In the genomic region with DNA sequence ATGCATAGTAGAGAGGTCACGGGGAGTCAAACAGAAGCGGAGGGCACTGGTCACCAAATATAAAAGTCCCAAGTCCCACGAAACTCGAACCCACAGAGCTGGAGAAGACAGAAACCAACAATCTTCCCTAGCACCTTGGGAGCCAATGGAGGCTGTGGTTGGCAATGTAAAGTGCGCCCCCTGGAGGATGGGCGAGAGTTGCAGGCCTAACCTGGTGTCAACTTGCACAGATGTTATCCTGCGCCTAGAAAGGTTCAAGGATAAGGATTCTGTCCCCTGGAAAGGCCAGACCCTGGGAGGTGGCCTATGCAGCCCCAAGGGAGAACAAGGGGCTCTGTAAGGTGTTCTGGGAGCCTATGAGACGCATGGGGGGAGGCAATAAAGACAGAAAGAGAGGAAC, we compare ENCODE assay signal across 8 mouse cellular contexts. TPM values are rescaled to one million over a fixed set of nuclear protein-coding genes. Genes with fewer than 3 reads are reported as not detected.
A peak's percentile ranks its signal among the peaks of the same experiment; 100 is the strongest.
DNase-seq lines count a peak whose midpoint lies in the region; ATAC-seq and TF ChIP-seq lines count a peak whose summit lies in the region.

No protein-coding gene starts in this region.

- peaks cover 19% of the 10 kb centered on the region for H3K36me3 ChIP-seq in hindbrain, embryonic 10.5 days
- no peaks in the 10 kb centered on the region; the same call in 1 of the 2 replicates for H3K36me3 ChIP-seq in hindbrain, embryonic 16.5 days (ENCODE audit: control insufficient read depth, insufficient read depth, low read length)
- H3K36me3 ChIP-seq in limb, embryonic 15.5 days = peaks cover 7% of the 10 kb centered on the region; the same call in 1 of the 2 replicates
- no peaks in the 10 kb centered on the region for H3K36me3 ChIP-seq in neural tube, embryonic 11.5 days (ENCODE audit: control insufficient read depth, insufficient read depth, low read length)
- H3K36me3 ChIP-seq in thymus, adult 2 months (ENCODE audit: control insufficient read depth, insufficient read depth, low read length) = no peaks in the 10 kb centered on the region

- 69% methylated on average over 8 of the region's 8 CpGs for WGBS in hindbrain, embryonic 10.5 days
- 70% methylated on average over 8 of the region's 8 CpGs for WGBS in hindbrain, embryonic 16.5 days
- WGBS in limb, embryonic 15.5 days = 70% methylated on average over 8 of the region's 8 CpGs
- WGBS in neural tube, embryonic 11.5 days = 69% methylated on average over 8 of the region's 8 CpGs
- 28% methylated on average over 8 of the region's 8 CpGs for WGBS in thymus, adult 2 months

- no peak overlapping the region for H3K4me2 ChIP-seq in hindbrain, embryonic 16.5 days (ENCODE audit: low read length)
- H3K4me2 ChIP-seq in limb, embryonic 15.5 days = no peak overlapping the region
- no peak overlapping the region for H3K4me2 ChIP-seq in neural tube, embryonic 11.5 days (ENCODE audit: low read depth)

- intact Hi-C loops in gastrocnemius, postnatal 14 days (cut with DNase I; ENCODE audit: low total_unique reads) = no loop called here

- peaks cover 19% of the 10 kb centered on the region for H3K4me1 ChIP-seq in hindbrain, embryonic 10.5 days (replicated peaks)
- no peaks in the 10 kb centered on the region for H3K4me1 ChIP-seq in hindbrain, embryonic 16.5 days (ENCODE audit: control insufficient read depth, insufficient read depth, low read depth, low read length)
- H3K4me1 ChIP-seq in limb, embryonic 15.5 days = peaks cover 19% of the 10 kb centered on the region
- no peaks in the 10 kb centered on the region for H3K4me1 ChIP-seq in neural tube, embryonic 11.5 days (ENCODE audit: control insufficient read depth, insufficient read depth, low read length)
- peaks cover 32% of the 10 kb centered on the region for H3K4me1 ChIP-seq in thymus, adult 2 months (replicated peaks; ENCODE audit: control insufficient read depth, insufficient read depth, low read length)

- H3K27me3 ChIP-seq in hindbrain, embryonic 10.5 days (ENCODE audit: insufficient read depth, poor library complexity, severe bottlenecking) = no peaks in the 10 kb centered on the region
- H3K27me3 ChIP-seq in hindbrain, embryonic 16.5 days (replicated peaks; ENCODE audit: control insufficient read depth, insufficient read depth, low read length) = no peaks in the 10 kb centered on the region
- no peaks in the 10 kb centered on the region for H3K27me3 ChIP-seq in limb, embryonic 15.5 days
- no peaks in the 10 kb centered on the region for H3K27me3 ChIP-seq in neural tube, embryonic 11.5 days (ENCODE audit: control insufficient read depth, insufficient read depth, low read length)
- no peaks in the 10 kb centered on the region for H3K27me3 ChIP-seq in thymus, adult 2 months (ENCODE audit: control insufficient read depth, insufficient read depth, low read length)

- no peaks in the 10 kb centered on the region for H3K9me3 ChIP-seq in hindbrain, embryonic 10.5 days
- H3K9me3 ChIP-seq in hindbrain, embryonic 16.5 days (ENCODE audit: control insufficient read depth, low read length) = no peaks in the 10 kb centered on the region
- H3K9me3 ChIP-seq in limb, embryonic 15.5 days = no peaks in the 10 kb centered on the region
- H3K9me3 ChIP-seq in neural tube, embryonic 11.5 days (ENCODE audit: control insufficient read depth, low read length) = no peaks in the 10 kb centered on the region

- H3K27ac ChIP-seq in hindbrain, embryonic 10.5 days = peak overlapping the region; percentile 45; the same call in 1 of the 2 replicates
- no peak overlapping the region for H3K27ac ChIP-seq in hindbrain, embryonic 16.5 days (ENCODE audit: low read depth, low read length)
- H3K27ac ChIP-seq in limb, embryonic 15.5 days = peak overlapping the region; percentile 83
- no peak overlapping the region for H3K27ac ChIP-seq in neural tube, embryonic 11.5 days (ENCODE audit: low read depth, low read length)
- H3K27ac ChIP-seq in thymus, adult 2 months (ENCODE audit: control insufficient read depth, insufficient read depth, low read length) = peak overlapping the region; percentile 55; the same call in 1 of the 2 replicates

- no peak for TF ChIP-seq POLR2A in thymus, adult 2 months (IDR thresholded peaks at IDR 0.05; ENCODE audit: control insufficient read depth, extremely low read depth, insufficient read depth, low read length, poor library complexity)

- peak; percentile 42 for DNase-seq in hindbrain, embryonic 10.5 days (ENCODE audit: low spot score)
- DNase-seq in c-Kit-positive CD71-positive TER-119-positive erythroid progenitor cells, embryonic 14.5 days (ENCODE audit: low spot score) = peak; percentile 73
- DNase-seq in gastrocnemius, postnatal 14 days = peak; percentile 49
- DNase-seq in kidney, adult 9 months = peak; percentile 77
- DNase-seq in neural tube, embryonic 11.5 days (ENCODE audit: low spot score) = peak; percentile 35
- DNase-seq in thymus, adult 2 months = peak; percentile 84

- TF ChIP-seq CTCF in thymus, adult 2 months (IDR thresholded peaks at IDR 0.05; ENCODE audit: borderline replicate concordance, control insufficient read depth, extremely low read depth, insufficient read depth, low read length, poor library complexity) = peak; percentile 84; the same call in 1 of the 2 replicates

- ATAC-seq in hindbrain, embryonic 16.5 days = no peak
- ATAC-seq in limb, embryonic 15.5 days (ENCODE audit: insufficient number of reproducible peaks, low FRiP score, low TSS enrichment, low read depth) = no peak
- no peak for ATAC-seq in neural tube, embryonic 11.5 days (ENCODE audit: insufficient read depth, low FRiP score, low TSS enrichment)

- no peak overlapping the region for H3K4me3 ChIP-seq in hindbrain, embryonic 10.5 days
- H3K4me3 ChIP-seq in hindbrain, embryonic 16.5 days (ENCODE audit: low read length) = no peak overlapping the region
- H3K4me3 ChIP-seq in limb, embryonic 15.5 days = no peak overlapping the region
- no peak overlapping the region for H3K4me3 ChIP-seq in neural tube, embryonic 11.5 days (ENCODE audit: low read depth, low read length)
- H3K4me3 ChIP-seq in thymus, adult 2 months (ENCODE audit: control insufficient read depth, insufficient read depth, low read length) = no peak overlapping the region

- no peak overlapping the region for H3K9ac ChIP-seq in hindbrain, embryonic 16.5 days (ENCODE audit: low read depth, low read length)
- no peak overlapping the region for H3K9ac ChIP-seq in limb, embryonic 15.5 days
- no peak overlapping the region for H3K9ac ChIP-seq in neural tube, embryonic 11.5 days (ENCODE audit: low read length)

RNA-seq across cellular contexts. Expression of a gene that starts 24.0 kb away (rescaled TPM):
- 5.8 and 6.2 TPM in 2 replicates for polyA plus RNA-seq in hindbrain, embryonic 10.5 days (2016; fragmentation: Nextera tagmentation; extraction: Ambion mirVana)
- polyA plus RNA-seq in hindbrain, embryonic 16.5 days (2015; fragmentation: Nextera tagmentation; extraction: Ambion mirVana) = 16.7 and 20.8 TPM in 2 replicates
- total RNA-seq in gastrocnemius, postnatal 14 days (2021) = 1 to 10 TPM; 4.0 to 5.3 TPM
- 23.1 and 27.8 TPM in 2 replicates for polyA plus RNA-seq in limb, embryonic 15.5 days (2015; fragmentation: Nextera tagmentation; extraction: Ambion mirVana)
- polyA plus RNA-seq in neural tube, embryonic 11.5 days (2014; fragmentation: Nextera tagmentation; extraction: Ambion mirVana) = 8.1 and 8.7 TPM in 2 replicates
- 41.0 and 51.4 TPM in 2 replicates for polyA plus RNA-seq in thymus, adult 2 months (2012; rRNA removed)

RNA-seq across cellular contexts. Expression of a gene that starts 47.9 kb away (rescaled TPM):
- polyA plus RNA-seq in hindbrain, embryonic 10.5 days (2016; fragmentation: Nextera tagmentation; extraction: Ambion mirVana) = 25.1 and 29.3 TPM in 2 replicates
- 68.1 and 69.3 TPM in 2 replicates for polyA plus RNA-seq in hindbrain, embryonic 16.5 days (2015; fragmentation: Nextera tagmentation; extraction: Ambion mirVana)
- 1 to 10 TPM; 8.6 to 8.8 TPM for total RNA-seq in gastrocnemius, postnatal 14 days (2021)
- polyA plus RNA-seq in limb, embryonic 15.5 days (2015; fragmentation: Nextera tagmentation; extraction: Ambion mirVana) = 35.5 and 37.9 TPM in 2 replicates
- 26.3 and 27.0 TPM in 2 replicates for polyA plus RNA-seq in neural tube, embryonic 11.5 days (2014; fragmentation: Nextera tagmentation; extraction: Ambion mirVana)
- 31.1 and 40.9 TPM in 2 replicates for polyA plus RNA-seq in thymus, adult 2 months (2012; rRNA removed)

Comparison
In these comparisons a context has a peak if more than half of its experiments do, and no peak if none do; other contexts are left out.
1. H3K27ac ChIP-seq: peak in hindbrain, embryonic 10.5 days (single experiment), limb, embryonic 15.5 days (single experiment) and thymus, adult 2 months (single experiment); none in hindbrain, embryonic 16.5 days (single experiment) and neural tube, embryonic 11.5 days (single experiment).
2. Peak in every context shown above with its lines, with median percentiles within 50 percentile points of each other: DNase-seq.